In genomic region chr4:8292563-8292962, GRCm38 (mm10) we compare ENCODE assay signal across 26 mouse cellular contexts. TPM values are rescaled to one million over a fixed set of nuclear protein-coding genes. Genes with fewer than 3 reads are reported as not detected.
DNase-seq lines count a peak whose midpoint lies in the region; ATAC-seq and TF ChIP-seq lines count a peak whose summit lies in the region.
"Had no signal": no experiment of that assay in that cellular context is flagged by ENCODE, and none has a peak within 500 bp of the region (broad histone marks: within the 10 kb centered on the region; RNA-seq: fewer than 3 reads in every experiment).

No protein-coding gene starts in this region.

- no peak overlapping the region for H3K4me2 ChIP-seq in midbrain, embryonic 15.5 days
- no peak overlapping the region for H3K4me2 ChIP-seq in kidney, embryonic 16.5 days (replicated peaks; ENCODE audit: low read depth, low read length)
- H3K4me2 ChIP-seq: heart, embryonic 13.5 days; hindbrain, embryonic 15.5 days; limb, embryonic 12.5 days; liver, embryonic 15.5 days; lung, embryonic 14.5 days; neural tube, embryonic 12.5 days had no signal

- 77% methylated on average over 1 of the region's 1 CpGs for WGBS in midbrain, embryonic 15.5 days
- WGBS in midbrain, embryonic 10.5 days = 89% methylated on average over 1 of the region's 1 CpGs
- 70% methylated on average over 1 of the region's 1 CpGs for WGBS in kidney, adult 2 months
- WGBS in kidney, embryonic 16.5 days = 88% methylated on average over 1 of the region's 1 CpGs

- H3K9me3 ChIP-seq in midbrain, embryonic 15.5 days = no peaks in the 10 kb centered on the region
- H3K9me3 ChIP-seq in midbrain, embryonic 10.5 days (replicated peaks) = no peaks in the 10 kb centered on the region
- H3K9me3 ChIP-seq in kidney, embryonic 16.5 days (ENCODE audit: low read length) = no peaks in the 10 kb centered on the region
- H3K9me3 ChIP-seq: heart, embryonic 13.5 days; hindbrain, embryonic 15.5 days; limb, embryonic 12.5 days; liver, embryonic 15.5 days; megakaryocyte, embryonic 14.5 days; neural tube, embryonic 12.5 days had no signal

- peak; percentile 24; the same call in 1 of the 2 replicates for ATAC-seq in midbrain, embryonic 15.5 days (replicated peaks)
- ATAC-seq in kidney, embryonic 16.5 days (ENCODE audit: low FRiP score, low TSS enrichment) = peak; percentile 94
- no peak for ATAC-seq in megakaryocyte, adult 5-6 weeks (ENCODE audit: poor library complexity, severe bottlenecking)
- ATAC-seq: Patski had no signal

- no peaks in the 10 kb centered on the region for H3K27me3 ChIP-seq in midbrain, embryonic 15.5 days (replicated peaks)
- H3K27me3 ChIP-seq in midbrain, embryonic 10.5 days (ENCODE audit: low read depth, poor library complexity, severe bottlenecking) = no peaks in the 10 kb centered on the region
- no peaks in the 10 kb centered on the region for H3K27me3 ChIP-seq in kidney, adult 2 months (replicated peaks; ENCODE audit: control insufficient read depth, insufficient read depth, low read length)
- H3K27me3 ChIP-seq in kidney, embryonic 16.5 days (ENCODE audit: insufficient read depth, low read length) = no peaks in the 10 kb centered on the region
- H3K27me3 ChIP-seq: heart, embryonic 13.5 days; hindbrain, embryonic 15.5 days; limb, embryonic 12.5 days; liver, embryonic 15.5 days; neural tube, embryonic 12.5 days; Patski had no signal

- no peak for TF ChIP-seq POLR2A in kidney, adult 2 months (IDR thresholded peaks at IDR 0.05; ENCODE audit: low read depth, low read length)

- no peak overlapping the region for H3K4me3 ChIP-seq in midbrain, embryonic 15.5 days
- no peak overlapping the region for H3K4me3 ChIP-seq in midbrain, embryonic 10.5 days
- H3K4me3 ChIP-seq in kidney, adult 2 months (ENCODE audit: insufficient read depth, low read depth, low read length) = no peak overlapping the region
- no peak overlapping the region for H3K4me3 ChIP-seq in kidney, embryonic 16.5 days (ENCODE audit: low read length)
- H3K4me3 ChIP-seq: erythroblast, embryonic 14.5 days; gastrocnemius, adult 2 months; heart, embryonic 13.5 days; hindbrain, embryonic 15.5 days; limb, embryonic 12.5 days; liver, embryonic 15.5 days; megakaryocyte, embryonic 14.5 days; neural tube, embryonic 12.5 days had no signal

- DNase-seq in midbrain, embryonic 10.5 days (ENCODE audit: low spot score) = no peak
- DNase-seq in kidney, adult 2 months = peak; percentile 26
- DNase-seq in kidney, postnatal 4 days = peak; percentile 56 to 69
- no peak for DNase-seq in cerebellum, adult 9-10 months
- DNase-seq: adrenal gland, postnatal 14 days; cerebellum, adult 11 months; cerebellum, postnatal 10 days; gastrocnemius, adult 2 months; gastrocnemius, postnatal 36 days; heart, postnatal 10 days; layer of hippocampus, postnatal 36 days; thymus, adult 2 months; thymus, postnatal 4 days had no signal

- H3K27ac ChIP-seq in midbrain, embryonic 15.5 days = no peak overlapping the region
- no peak overlapping the region for H3K27ac ChIP-seq in midbrain, embryonic 10.5 days (replicated peaks)
- H3K27ac ChIP-seq in kidney, adult 2 months (ENCODE audit: insufficient read depth, low read depth, low read length) = no peak overlapping the region
- H3K27ac ChIP-seq in kidney, embryonic 16.5 days (ENCODE audit: low read length) = peak overlapping the region; percentile 62; the same call in 1 of the 2 replicates
- H3K27ac ChIP-seq: gastrocnemius, adult 2 months; heart, embryonic 13.5 days; hindbrain, embryonic 15.5 days; limb, embryonic 12.5 days; liver, embryonic 15.5 days; neural tube, embryonic 12.5 days had no signal

- no peak overlapping the region for H3K9ac ChIP-seq in midbrain, embryonic 15.5 days
- H3K9ac ChIP-seq in kidney, embryonic 16.5 days (replicated peaks; ENCODE audit: low read length) = no peak overlapping the region
- H3K9ac ChIP-seq: heart, embryonic 13.5 days; hindbrain, embryonic 15.5 days; limb, embryonic 12.5 days; liver, embryonic 15.5 days; lung, embryonic 14.5 days; neural tube, embryonic 12.5 days had no signal

- TF ChIP-seq CTCF in kidney, adult 2 months (conservative IDR thresholded peaks at IDR 0.05; ENCODE audit: insufficient read depth, insufficient read length, low read depth, low read length) = no peak

- no peaks in the 10 kb centered on the region; the same call in 1 of the 2 replicates for H3K4me1 ChIP-seq in midbrain, embryonic 15.5 days
- peaks cover 7% of the 10 kb centered on the region for H3K4me1 ChIP-seq in midbrain, embryonic 10.5 days
- no peaks in the 10 kb centered on the region for H3K4me1 ChIP-seq in kidney, adult 2 months (ENCODE audit: control insufficient read depth, insufficient read depth, low read length)
- no peaks in the 10 kb centered on the region for H3K4me1 ChIP-seq in kidney, embryonic 16.5 days (ENCODE audit: insufficient read depth, low read length)
- H3K4me1 ChIP-seq: heart, embryonic 13.5 days; hindbrain, embryonic 15.5 days; limb, embryonic 12.5 days; liver, embryonic 15.5 days; neural tube, embryonic 12.5 days had no signal

- no peaks in the 10 kb centered on the region for H3K36me3 ChIP-seq in midbrain, embryonic 15.5 days (replicated peaks)
- no peaks in the 10 kb centered on the region for H3K36me3 ChIP-seq in midbrain, embryonic 10.5 days
- no peaks in the 10 kb centered on the region for H3K36me3 ChIP-seq in kidney, adult 2 months (ENCODE audit: control insufficient read depth, insufficient read depth, low read length)
- no peaks in the 10 kb centered on the region for H3K36me3 ChIP-seq in kidney, embryonic 16.5 days (ENCODE audit: insufficient read depth, low read length)
- H3K36me3 ChIP-seq: heart, embryonic 13.5 days; hindbrain, embryonic 15.5 days; limb, embryonic 12.5 days; liver, embryonic 15.5 days; neural tube, embryonic 12.5 days had no signal

RNA-seq across cellular contexts. Expression of gene Car8, which starts 53.7 kb away (rescaled TPM):
- polyA plus RNA-seq in midbrain, embryonic 15.5 days (2015; fragmentation: Nextera tagmentation; extraction: Ambion mirVana) = 8.6 and 11.1 TPM in 2 replicates
- 1.4 and 2.1 TPM in 2 replicates for polyA plus RNA-seq in midbrain, embryonic 10.5 days (2016; fragmentation: Nextera tagmentation; extraction: Ambion mirVana)
- polyA plus RNA-seq in kidney, adult 2 months (2012; rRNA removed) = 1.6 and 2.1 TPM in 2 replicates
- polyA plus RNA-seq in kidney, embryonic 16.5 days (2015; fragmentation: Nextera tagmentation; extraction: Ambion mirVana) = 13.3 and 13.5 TPM in 2 replicates
- 0.27 TPM in 1 of 2 replicates, not detected in the other for total RNA-seq in megakaryocyte, adult 5-6 weeks (2015)
- not detected in 2 replicates for total RNA-seq in megakaryocyte, adult 5-6 weeks (2017)
- total RNA-seq: hematopoietic stem cell, adult 5-6 weeks had no signal
- polyA plus RNA-seq: erythroblast, embryonic 14.5 days; Patski had no signal

Comparison
In these comparisons a context has a peak if more than half of its experiments do, and no peak if none do; other contexts are left out.
1. DNase-seq: peak in kidney, adult 2 months (single experiment) and kidney, postnatal 4 days (2 of 2); none in midbrain, embryonic 10.5 days (single experiment) and cerebellum, adult 9-10 months (single experiment).